Mouse (Mus musculus): ENCODE measurements around the gene Olfr168.
"Not testable (repeated sequence)": the region's sequence is repeated elsewhere in the genome, so short reads cannot be mapped to it uniquely, and the experiment has no call there.

Gene Olfr168

DNA sequence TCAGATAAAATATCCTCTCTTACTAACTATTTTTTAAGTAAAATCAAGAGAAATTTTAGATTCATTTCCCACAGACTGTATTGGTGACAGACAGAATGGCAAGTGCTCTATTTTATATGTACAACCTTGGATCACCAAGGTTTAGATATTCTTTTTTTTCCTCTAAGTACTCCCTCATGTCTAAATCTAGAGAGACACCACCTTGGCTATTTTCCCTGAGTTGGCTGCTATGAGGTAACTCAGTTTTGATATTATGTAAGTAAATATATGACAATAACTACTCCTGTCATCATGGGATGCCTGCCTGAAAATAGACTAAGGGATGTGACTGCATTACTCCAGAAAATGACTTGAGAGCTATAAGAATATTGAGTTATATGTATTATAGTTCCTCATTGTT, at the start of gene Olfr168:
TSS of gene Olfr168 (minus strand) at position 101 of the 400 bp plus-strand sequence.
- no peak for DNase-seq (ENCODE audit: low spot score)

DNA sequence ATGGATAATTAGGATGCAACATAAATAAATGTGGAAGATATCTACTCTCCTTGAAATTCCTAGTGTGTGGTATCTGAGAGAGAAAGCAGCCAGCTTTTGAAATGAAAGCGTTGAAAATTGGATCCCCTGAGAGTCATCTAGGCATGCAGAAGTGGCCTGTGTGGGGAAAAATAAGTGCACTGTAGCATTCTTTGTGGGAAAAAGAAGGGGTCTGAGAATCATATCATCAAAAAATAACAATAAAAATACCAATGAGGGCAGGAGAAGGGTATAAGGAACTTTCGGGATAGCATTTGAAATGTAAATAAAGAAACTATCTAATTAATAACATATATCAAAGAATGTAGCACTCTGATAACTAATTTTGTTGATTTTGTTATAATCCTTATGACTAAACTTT, 36.4 kb upstream of the Olfr168 start, which contains the start of gene Olfr169:
TSS of gene Olfr169 (minus strand) at position 101 of the 400 bp plus-strand sequence.
- not testable (repeated sequence) for DNase-seq (ENCODE audit: low spot score)

DNA sequence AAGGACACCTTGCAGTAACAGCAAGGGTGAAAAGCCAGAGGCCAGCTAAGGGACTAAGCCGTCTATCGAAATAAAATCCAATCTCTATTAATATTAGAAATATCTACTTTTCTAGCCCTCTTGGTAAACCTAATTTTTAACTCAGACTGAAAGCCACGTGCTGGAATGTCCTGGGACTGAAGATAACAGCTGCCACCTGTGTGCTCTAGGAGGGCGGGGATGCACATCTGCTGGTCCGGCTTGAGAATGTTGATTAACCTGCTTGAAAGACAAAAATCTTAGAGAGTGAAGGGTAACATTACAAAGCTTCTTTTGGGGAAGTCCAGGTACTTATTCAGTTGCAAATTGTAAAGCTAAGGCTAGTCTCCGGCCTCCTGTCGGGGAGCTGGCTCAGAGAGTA, 18.1 kb upstream of the Olfr168 start:
- not testable (repeated sequence) for DNase-seq (ENCODE audit: low spot score)

DNA sequence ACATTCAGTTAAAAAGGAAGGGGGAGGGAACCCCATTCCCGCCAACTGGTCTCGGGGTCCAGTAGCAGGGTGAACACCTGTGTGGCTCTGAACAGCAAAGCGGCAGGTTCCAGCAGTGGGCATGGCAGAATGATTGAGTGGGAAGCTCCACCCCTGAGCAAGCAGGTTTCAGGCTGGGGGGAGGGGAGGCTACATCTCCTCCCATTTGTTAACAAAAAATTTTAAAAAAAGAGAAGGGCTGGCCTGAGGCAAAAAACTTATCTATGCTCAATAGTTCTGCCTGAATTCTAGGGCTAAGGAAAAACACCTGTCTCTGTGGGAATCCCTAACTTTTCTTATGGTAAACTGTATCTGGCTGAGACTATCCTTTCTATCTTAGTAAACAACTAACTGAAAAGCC, 16.9 kb upstream of the Olfr168 start:
- not testable (repeated sequence) for DNase-seq (ENCODE audit: low spot score)

DNA sequence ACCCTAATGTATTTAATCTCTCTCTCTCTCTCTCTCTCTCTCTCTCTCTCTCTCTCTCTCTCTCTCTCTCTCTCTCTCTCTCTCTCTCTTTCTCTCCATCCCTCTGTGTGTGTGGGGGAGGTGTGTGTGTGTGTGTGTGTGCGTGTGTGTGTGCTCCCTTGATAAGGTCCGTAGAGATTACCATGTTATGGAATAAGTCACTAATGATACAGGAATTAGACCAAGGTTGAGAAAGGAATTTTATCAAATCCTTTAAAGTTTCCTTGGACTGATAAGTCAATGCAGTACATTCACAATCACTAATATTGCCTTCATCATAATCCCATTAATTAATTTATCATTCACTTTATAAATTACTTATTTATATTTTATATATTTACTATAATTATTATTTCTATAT, 13.2 kb downstream of the Olfr168 start, which contains the start of gene Olfr167:
TSS of gene Olfr167 (minus strand) at position 101 of the 400 bp plus-strand sequence.
- DNase-seq (ENCODE audit: low spot score) = no peak

DNA sequence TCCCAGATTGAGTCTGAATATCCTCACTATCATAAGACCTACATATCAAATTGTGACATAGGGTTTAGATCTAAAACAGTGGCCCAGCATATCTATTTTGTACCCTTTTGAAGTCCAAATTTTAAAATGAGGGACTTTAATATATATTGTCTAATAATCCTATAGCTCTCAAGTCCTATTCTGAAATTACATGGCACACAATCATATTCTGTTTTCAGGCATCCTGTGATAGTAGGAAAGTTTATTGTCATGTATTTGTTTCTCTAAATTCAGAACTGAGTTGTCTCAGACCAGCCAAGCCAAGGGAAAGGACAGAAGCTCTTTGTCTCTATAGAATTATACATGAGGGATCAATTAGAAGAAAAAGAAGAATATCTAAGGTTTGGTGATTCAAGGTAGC, 52.0 kb downstream of the Olfr168 start, which contains the start of gene Olfr166:
TSS of gene Olfr166 (plus strand) at position 301 of the 400 bp plus-strand sequence.
- DNase-seq (ENCODE audit: low spot score) = no peak
